Mouse (Mus musculus): ENCODE measurements around the gene Ppm1h. TPM values are rescaled to one million over a fixed set of nuclear protein-coding genes. Genes with fewer than 3 reads are reported as not detected.

Gene Ppm1h
- polyA plus RNA-seq, 1 experiment from 2014 or later, result 10.7 TPM

GRCm38 (mm10) chr10:122807127-122808105 lies 128.9 kb downstream of the Ppm1h start:
- 23% methylated on average over 9 of the region's 9 CpGs for WGBS
- no peak overlapping the region; the same call in 1 of the 2 replicates for H3K4me2 ChIP-seq (replicated peaks)

GRCm38 (mm10) chr10:122808186-122808585 lies 129.6 kb downstream of the Ppm1h start:
- peak overlapping the region; percentile 86 for H3K27ac ChIP-seq (replicated peaks)
- H3K4me3 ChIP-seq, result no peak overlapping the region
- H3K9me3 ChIP-seq, result no peaks in the 10 kb centered on the region
- 0 out of 2 replicates have a peak overlapping the region, but pooled peaks have one; percentile 15 for H3K4me2 ChIP-seq (replicated peaks)
- 63% methylated on average over 4 of the region's 4 CpGs for WGBS
- no peak for ATAC-seq (replicated peaks)
- peaks cover 15% of the 10 kb centered on the region for H3K4me1 ChIP-seq
- H3K36me3 ChIP-seq, result no peaks in the 10 kb centered on the region
- no peaks in the 10 kb centered on the region for H3K27me3 ChIP-seq
- H3K9ac ChIP-seq (replicated peaks), result no peak overlapping the region

More at GRCm38 (mm10) chr10:122807127-122808105, 128.9 kb downstream of the Ppm1h start:
- Histone ChIP-seq H3K4me1 (peaks cover 16% of the 10 kb centered on the region), H3K27ac (replicated peaks) (peak overlapping the region; percentile 86), H3K9me3 (no peaks in the 10 kb centered on the region), H3K4me3 (no peak overlapping the region), H3K27me3 (no peaks in the 10 kb centered on the region), H3K9ac (replicated peaks) (no peak overlapping the region), H3K36me3 (no peaks in the 10 kb centered on the region)
- ATAC-seq (replicated peaks), result peak; percentile 60

GRCm38 (mm10) chr10:122809851-122810250 lies 131.3 kb downstream of the Ppm1h start:
- Histone ChIP-seq H3K9me3 (no peaks in the 10 kb centered on the region), H3K4me3 (no peak overlapping the region), H3K36me3 (no peaks in the 10 kb centered on the region), H3K9ac (replicated peaks) (no peak overlapping the region), H3K27ac (replicated peaks) (no peak overlapping the region), H3K27me3 (no peaks in the 10 kb centered on the region), H3K4me2 (replicated peaks) (no peak overlapping the region), H3K4me1 (peaks cover 18% of the 10 kb centered on the region)
- ATAC-seq (replicated peaks), result no peak
- 59% methylated on average over 8 of the region's 8 CpGs for WGBS

- Histone ChIP-seq H3K9ac (replicated peaks) (no peak overlapping the region), H3K27me3 (no peaks in the 10 kb centered on the region), H3K27ac (replicated peaks) (0 out of 2 replicates have a peak overlapping the region, but pooled peaks have one; percentile 21), H3K36me3 (no peaks in the 10 kb centered on the region), H3K4me2 (replicated peaks) (no peak overlapping the region; the same call in 1 of the 2 replicates), H3K4me1 (peaks cover 10% of the 10 kb centered on the region), H3K4me3 (no peak overlapping the region), H3K9me3 (no peaks in the 10 kb centered on the region)
- WGBS, result 43% methylated on average over 14 of the region's 14 CpGs
- peak; percentile 74 for ATAC-seq (replicated peaks)
These were observed 136.5 kb downstream of the Ppm1h start for GRCm38 (mm10) chr10:122815094-122815493.

- no peak for ATAC-seq (replicated peaks)
- 91% methylated on average over 8 of the region's 8 CpGs for WGBS
- H3K9ac ChIP-seq (replicated peaks), result no peak overlapping the region
- H3K36me3 ChIP-seq, result no peaks in the 10 kb centered on the region
- H3K4me3 ChIP-seq, result no peak overlapping the region
- no peaks in the 10 kb centered on the region for H3K9me3 ChIP-seq
- no peaks in the 10 kb centered on the region for H3K27me3 ChIP-seq
- H3K4me1 ChIP-seq, result peaks cover 10% of the 10 kb centered on the region
- H3K27ac ChIP-seq (replicated peaks), result no peak overlapping the region
- H3K4me2 ChIP-seq (replicated peaks), result no peak overlapping the region
These were observed 139.2 kb downstream of the Ppm1h start for GRCm38 (mm10) chr10:122817741-122818140.

GRCm38 (mm10) chr10:122819808-122820207 lies 141.2 kb downstream of the Ppm1h start:
- H3K36me3 ChIP-seq, result no peaks in the 10 kb centered on the region
- ATAC-seq (replicated peaks), result no peak
- 96% methylated on average over 6 of the region's 6 CpGs for WGBS
- peaks cover 8% of the 10 kb centered on the region for H3K4me1 ChIP-seq
- H3K9me3 ChIP-seq, result no peaks in the 10 kb centered on the region
- no peak overlapping the region for H3K4me2 ChIP-seq (replicated peaks)
- no peak overlapping the region for H3K27ac ChIP-seq (replicated peaks)
- no peaks in the 10 kb centered on the region for H3K27me3 ChIP-seq
- no peak overlapping the region for H3K4me3 ChIP-seq
- no peak overlapping the region for H3K9ac ChIP-seq (replicated peaks)

GRCm38 (mm10) chr10:122821549-122821948 lies 143.0 kb downstream of the Ppm1h start:
- WGBS, result 68% methylated on average over 6 of the region's 6 CpGs
- no peak overlapping the region for H3K27ac ChIP-seq (replicated peaks)
- H3K4me2 ChIP-seq (replicated peaks), result no peak overlapping the region
- no peaks in the 10 kb centered on the region for H3K9me3 ChIP-seq
- ATAC-seq (replicated peaks), result no peak
- no peak overlapping the region for H3K9ac ChIP-seq (replicated peaks)
- H3K27me3 ChIP-seq, result no peaks in the 10 kb centered on the region
- no peak overlapping the region for H3K4me3 ChIP-seq
- no peaks in the 10 kb centered on the region for H3K4me1 ChIP-seq
- no peaks in the 10 kb centered on the region for H3K36me3 ChIP-seq

GRCm38 (mm10) chr10:122823642-122824041 lies 145.1 kb downstream of the Ppm1h start:
- H3K4me2 ChIP-seq (replicated peaks), result no peak overlapping the region
- H3K9me3 ChIP-seq, result no peaks in the 10 kb centered on the region
- no peaks in the 10 kb centered on the region for H3K4me1 ChIP-seq
- ATAC-seq (replicated peaks), result no peak
- 85% methylated on average over 13 of the region's 13 CpGs for WGBS
- H3K27me3 ChIP-seq, result no peaks in the 10 kb centered on the region
- no peak overlapping the region for H3K4me3 ChIP-seq
- H3K27ac ChIP-seq (replicated peaks), result no peak overlapping the region
- no peak overlapping the region for H3K9ac ChIP-seq (replicated peaks)
- no peaks in the 10 kb centered on the region for H3K36me3 ChIP-seq

GRCm38 (mm10) chr10:122826696-122827331 lies 148.3 kb downstream of the Ppm1h start:
- Histone ChIP-seq H3K27me3 (no peaks in the 10 kb centered on the region), H3K9me3 (no peaks in the 10 kb centered on the region), H3K4me1 (no peaks in the 10 kb centered on the region), H3K36me3 (no peaks in the 10 kb centered on the region), H3K4me2 (replicated peaks) (no peak overlapping the region), H3K9ac (replicated peaks) (no peak overlapping the region), H3K4me3 (no peak overlapping the region), H3K27ac (replicated peaks) (no peak overlapping the region)
- ATAC-seq (replicated peaks), result no peak
- 55% methylated on average over 16 of the region's 16 CpGs for WGBS

- ATAC-seq (replicated peaks), result no peak
- H3K4me2 ChIP-seq (replicated peaks), result no peak overlapping the region
These were observed 149.3 kb downstream of the Ppm1h start for GRCm38 (mm10) chr10:122827719-122828414.

GRCm38 (mm10) chr10:122829801-122830217 lies 151.2 kb downstream of the Ppm1h start:
- WGBS, result 62% methylated on average over 3 of the region's 3 CpGs
- no peak for ATAC-seq (replicated peaks)

More at GRCm38 (mm10) chr10:122827719-122828414, 149.3 kb downstream of the Ppm1h start:
- Histone ChIP-seq H3K27me3 (no peaks in the 10 kb centered on the region), H3K4me1 (no peaks in the 10 kb centered on the region), H3K27ac (replicated peaks) (no peak overlapping the region), H3K9ac (replicated peaks) (no peak overlapping the region), H3K9me3 (no peaks in the 10 kb centered on the region), H3K36me3 (no peaks in the 10 kb centered on the region), H3K4me3 (no peak overlapping the region)
- 49% methylated on average over 12 of the region's 12 CpGs for WGBS

More at GRCm38 (mm10) chr10:122829801-122830217, 151.2 kb downstream of the Ppm1h start:
- Histone ChIP-seq H3K4me1 (no peaks in the 10 kb centered on the region), H3K4me2 (replicated peaks) (no peak overlapping the region), H3K36me3 (no peaks in the 10 kb centered on the region), H3K27ac (replicated peaks) (no peak overlapping the region), H3K4me3 (no peak overlapping the region), H3K9ac (replicated peaks) (no peak overlapping the region), H3K9me3 (no peaks in the 10 kb centered on the region), H3K27me3 (no peaks in the 10 kb centered on the region)

Data from forebrain, embryonic 15.5 days (tissue).